Mouse (Mus musculus) MEL (cell line): ENCODE results near the gene Elobl. TPM values are rescaled to one million over a fixed set of nuclear protein-coding genes. Genes with fewer than 3 reads are reported as not detected.

ENCODE experiments used
- DNase-seq: peaks from one replicate; pipeline ENCODE4 v3.0.0; 2011; ENCODE audit warnings: low read depth, low spot score
- H3K27ac ChIP-seq: 2 replicates; pipeline ENCODE4 v1.5.1; 2012; ENCODE audit warnings: low read depth, mild to moderate bottlenecking, control low read depth, low read length, moderate library complexity; ENCODE audit not compliant: control insufficient read depth
- H3K27me3 ChIP-seq, 2 experiments: fragments of 150-350 bp in 1 of 2; sonication (generic) in 1 of 2; 2 replicates each; pipeline ENCODE4 v1.6.1; 2012; ENCODE audit warnings: low read length in 2 of 2, mild to moderate bottlenecking in 2 of 2, improper control_type of control experiment in 1 of 2, moderate library complexity in 1 of 2; ENCODE audit not compliant: insufficient read depth in 2 of 2, control insufficient read depth in 1 of 2
- H3K36me3 ChIP-seq, 2 experiments: 2 replicates each; pipeline ENCODE4 v1.6.1; 2012 to 2014; ENCODE audit warnings: low read length in 2 of 2, improper control_type of control experiment in 1 of 2, inconsistent platforms in 1 of 2, mild to moderate bottlenecking in 1 of 2; ENCODE audit not compliant: insufficient read depth in 2 of 2, control insufficient read depth in 1 of 2
- H3K4me1 ChIP-seq, 2 experiments: fragments of 150-350 bp in 1 of 2; sonication (generic) in 1 of 2; 2 replicates each; pipeline ENCODE4 v1.6.1; 2012; ENCODE audit warnings: low read length in 2 of 2, improper control_type of control experiment in 1 of 2, mild to moderate bottlenecking in 1 of 2; ENCODE audit not compliant: insufficient read depth in 2 of 2, control insufficient read depth in 1 of 2
- H3K4me3 ChIP-seq, 2 experiments: fragments of 150-350 bp in 1 of 2; sonication (generic) in 1 of 2; 2 replicates each; pipeline ENCODE4 v1.5.1; 2012; ENCODE audit warnings: low read depth in 2 of 2, low read length in 2 of 2, mild to moderate bottlenecking in 2 of 2, moderate library complexity in 2 of 2, control low read depth in 1 of 2, improper control_type of control experiment in 1 of 2; ENCODE audit not compliant: control insufficient read depth in 1 of 2, insufficient read depth in 1 of 2
- H3K79me2 ChIP-seq: 2 replicates; pipeline ENCODE4 v1.6.1; 2012; ENCODE audit warnings: mild to moderate bottlenecking, low read length, moderate library complexity; ENCODE audit not compliant: control insufficient read depth, poor library complexity, insufficient read depth
- H3K9ac ChIP-seq: 2 replicates; pipeline ENCODE4 v1.6.1; 2012; ENCODE audit warnings: low read depth, mild to moderate bottlenecking, control low read depth, low read length, moderate library complexity; ENCODE audit not compliant: control insufficient read depth, poor library complexity, severe bottlenecking
- H3K9me3 ChIP-seq: fragments of 150-350 bp; sonication (generic); replicated peaks from 2 replicates; pipeline ENCODE4 v1.6.1; 2012; ENCODE audit warnings: mild to moderate bottlenecking, low read length, improper control_type of control experiment, moderate library complexity; ENCODE audit not compliant: insufficient read depth
- BHLHE40 ChIP-seq: IDR thresholded peaks from 2 replicates; pipeline ENCODE4 v1.6.1; 2012; ENCODE audit warnings: low read depth, mild to moderate bottlenecking, inconsistent platforms, low read length, improper control_type of control experiment, borderline replicate concordance
- CTCF ChIP-seq, 3 experiments: IDR thresholded peaks in 2 of 3; conservative IDR thresholded peaks in 1 of 3; 2 replicates each; pipeline ENCODE4 v1.5.1; 2011 to 2012; ENCODE audit warnings: low read length in 3 of 3, low read depth in 2 of 3, mild to moderate bottlenecking in 2 of 3, improper control_type of control experiment in 1 of 3, inconsistent platforms in 1 of 3, mixed read lengths in 1 of 3, moderate library complexity in 1 of 3; ENCODE audit not compliant: control insufficient read depth in 1 of 3, insufficient read depth in 1 of 3, poor library complexity in 1 of 3, severe bottlenecking in 1 of 3
- E2F4 ChIP-seq: IDR thresholded peaks from 2 replicates; pipeline ENCODE4 v1.6.1; 2011; ENCODE audit warnings: low read depth, low read length, improper control_type of control experiment, borderline replicate concordance
- HCFC1 ChIP-seq: IDR thresholded peaks from 2 replicates; pipeline ENCODE4 v1.6.1; 2012; ENCODE audit warnings: low read depth, mild to moderate bottlenecking, inconsistent platforms, low read length, improper control_type of control experiment, moderate library complexity
- JUND ChIP-seq: IDR thresholded peaks from 2 replicates; pipeline ENCODE4 v1.6.1; 2011; ENCODE audit warnings: low read depth, mild to moderate bottlenecking, improper control_type of control experiment, low read length
- MAX ChIP-seq: IDR thresholded peaks from 2 replicates; pipeline ENCODE4 v1.6.1; 2011; ENCODE audit warnings: low read length, improper control_type of control experiment
- MAZ ChIP-seq: IDR thresholded peaks from 2 replicates; pipeline ENCODE4 v1.6.1; 2012; ENCODE audit warnings: low read depth, mild to moderate bottlenecking, inconsistent platforms, low read length, improper control_type of control experiment
- MXI1 ChIP-seq: IDR thresholded peaks from 2 replicates; pipeline ENCODE4 v1.6.1; 2011; ENCODE audit warnings: mild to moderate bottlenecking, low read depth, low read length, improper control_type of control experiment
- MYC ChIP-seq: IDR thresholded peaks from 2 replicates; pipeline ENCODE4 v1.6.1; 2011; ENCODE audit warnings: low read depth, mild to moderate bottlenecking, low read length, improper control_type of control experiment, moderate library complexity
- NRF1 ChIP-seq: IDR thresholded peaks from 2 replicates; pipeline ENCODE4 v1.6.1; 2014; ENCODE audit warnings: low read depth, mild to moderate bottlenecking, inconsistent platforms, low read length, improper control_type of control experiment, moderate library complexity; ENCODE audit not compliant: poor library complexity, insufficient read depth, severe bottlenecking
- POLR2A ChIP-seq, 2 experiments: IDR thresholded peaks; 2 replicates each; pipeline ENCODE4 v1.6.1; 2011 to 2012; ENCODE audit warnings: low read length in 2 of 2, mild to moderate bottlenecking in 2 of 2, control low read depth in 1 of 2, improper control_type of control experiment in 1 of 2, low read depth in 1 of 2, moderate library complexity in 1 of 2; ENCODE audit not compliant: control insufficient read depth in 1 of 2, insufficient read depth in 1 of 2, poor library complexity in 1 of 2
- RAD21 ChIP-seq: IDR thresholded peaks from 2 replicates; pipeline ENCODE4 v1.6.1; 2011; ENCODE audit warnings: mild to moderate bottlenecking, low read depth, low read length, improper control_type of control experiment
- SIN3A ChIP-seq: IDR thresholded peaks from 2 replicates; pipeline ENCODE4 v1.6.1; 2012; ENCODE audit warnings: low read length, improper control_type of control experiment, inconsistent platforms
- SMC3 ChIP-seq: IDR thresholded peaks from 2 replicates; pipeline ENCODE4 v1.6.1; 2011; ENCODE audit warnings: low read depth, low read length, improper control_type of control experiment
- TCF12 ChIP-seq: IDR thresholded peaks from 2 replicates; pipeline ENCODE4 v1.6.1; 2014; ENCODE audit warnings: low read depth, mild to moderate bottlenecking, inconsistent platforms, low read length, improper control_type of control experiment, moderate library complexity
- USF2 ChIP-seq, 2 experiments: IDR thresholded peaks; 2 replicates each; pipeline ENCODE4 v1.6.1; 2011 to 2012; ENCODE audit warnings: improper control_type of control experiment in 2 of 2, low read length in 2 of 2, borderline replicate concordance in 1 of 2, inconsistent platforms in 1 of 2, low read depth in 1 of 2, mild to moderate bottlenecking in 1 of 2; ENCODE audit not compliant: insufficient read depth in 1 of 2
- ZC3H11A ChIP-seq: IDR thresholded peaks from 2 replicates; pipeline ENCODE4 v1.6.1; 2012; ENCODE audit warnings: low read depth, mild to moderate bottlenecking, inconsistent platforms, low read length, improper control_type of control experiment
- ZKSCAN1 ChIP-seq: IDR thresholded peaks from 2 replicates; pipeline ENCODE4 v1.6.1; 2012; ENCODE audit warnings: low read depth, mild to moderate bottlenecking, inconsistent platforms, low read length, improper control_type of control experiment, moderate library complexity
- ZMIZ1 ChIP-seq: IDR thresholded peaks from 2 replicates; pipeline ENCODE4 v1.6.1; 2012; ENCODE audit warnings: low read depth, mild to moderate bottlenecking, inconsistent platforms, low read length, improper control_type of control experiment, moderate library complexity
- ZNF384 ChIP-seq: IDR thresholded peaks from 2 replicates; pipeline ENCODE4 v1.6.1; 2012; ENCODE audit warnings: low read depth, mild to moderate bottlenecking, inconsistent platforms, low read length, improper control_type of control experiment
- polyA plus RNA-seq, 2 experiments: library from polyadenylated mRNA; stranded (reverse) in 1 of 2; unstranded in 1 of 2; fragments of >175 nt in 1 of 2; fragments of >200 nt in 1 of 2; gene quantifications; 2 replicates each; pipeline versions ENCODE4 v1.2.1 to v1.2.4; 2012; ENCODE audit warnings: low replicate concordance in 2 of 2, low read depth in 1 of 2; ENCODE audit not compliant: insufficient read length in 2 of 2, insufficient read depth in 1 of 2, missing spikeins in 1 of 2
- total RNA-seq: library from RNA; depleted of rRNA; stranded (reverse); fragments of 300-350 nt; gene quantifications from 2 replicates; pipeline ENCODE4 v1.2.3, GENCODE M21; 2012

Elobl gene
- total and polyA plus RNA-seq, 3 experiments, result 0.58 to 0.72 TPM; not detected in 1

DNA sequence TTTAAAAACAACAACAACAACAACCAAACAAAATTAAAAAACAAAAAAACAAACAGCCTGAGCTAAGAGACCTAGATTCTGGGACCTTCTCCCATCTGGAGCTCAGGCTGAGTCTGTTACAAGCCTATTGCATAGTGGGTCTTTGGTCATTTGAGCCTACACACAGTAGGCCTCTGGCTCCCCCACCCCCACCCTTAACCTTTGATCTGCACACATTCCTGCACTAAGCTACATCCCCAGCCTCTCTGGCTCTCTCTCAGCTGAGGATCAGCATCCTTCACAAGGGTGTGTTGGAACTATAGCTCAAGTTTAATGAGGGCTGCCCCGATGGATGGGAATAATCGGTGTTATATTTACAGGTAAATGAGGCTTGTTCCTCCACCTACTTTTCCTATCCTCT, 28.9 kb upstream of the Elobl start:
- H3K4me1 ChIP-seq, result peaks cover 12 to 27% of the 10 kb centered on the region in 2 experiments
- H3K36me3 ChIP-seq, result peaks cover 3 to 24% of the 10 kb centered on the region in 2 experiments; a peak in 3 of 4 replicates
- H3K9me3 ChIP-seq, result no peaks in the 10 kb centered on the region
- no peak for DNase-seq
- TF ChIP-seq NRF1 (no peak), ZKSCAN1 (peak; percentile 76), POLR2A (IDR thresholded peaks at IDR 0.05; ENCODE audit: control insufficient read depth in 1 of 2, insufficient read depth in 1 of 2, low read depth in 1 of 2, low read length in 2 of 2, poor library complexity in 1 of 2) (no peak), USF2 (IDR thresholded peaks at IDR 0.05; ENCODE audit: borderline replicate concordance in 1 of 2, insufficient read depth in 1 of 2, low read depth in 1 of 2, low read length in 2 of 2) (no peak)
- H3K4me3 ChIP-seq, result no peak overlapping the region
- peaks cover 14% of the 10 kb centered on the region for H3K79me2 ChIP-seq
- no peak overlapping the region for H3K27ac ChIP-seq
- H3K27me3 ChIP-seq, result no peaks in the 10 kb centered on the region
- H3K9ac ChIP-seq, result no peak overlapping the region

GRCm38 (mm10) chr11:88994492-88994891, 27.8 kb upstream of the Elobl start:
- Histone ChIP-seq H3K9ac (peak overlapping the region; percentile 5; the same call in 1 of the 2 replicates), H3K4me3 (no peak overlapping the region), H3K4me1 (peaks cover 8 to 24% of the 10 kb centered on the region in 2 experiments), H3K27me3 (no peaks in the 10 kb centered on the region), H3K79me2 (peaks cover 3% of the 10 kb centered on the region), H3K27ac (no peak overlapping the region), H3K36me3 (peaks cover 3 to 22% of the 10 kb centered on the region in 2 experiments), H3K9me3 (no peaks in the 10 kb centered on the region)
- no peak for DNase-seq
- peak; percentile 71; the same call in 1 of the 2 replicates for TF ChIP-seq ZNF384
- TF ChIP-seq HCFC1, result no peak

GRCm38 (mm10) chr11:88993625-88994024, 26.9 kb upstream of the Elobl start:
- Histone ChIP-seq H3K9ac (no peak overlapping the region), H3K27me3 (no peaks in the 10 kb centered on the region), H3K4me3 (no peak overlapping the region), H3K4me1 (peaks cover 8 to 24% of the 10 kb centered on the region in 2 experiments), H3K36me3 (peaks cover 3 to 22% of the 10 kb centered on the region in 2 experiments), H3K27ac (no peak overlapping the region), H3K9me3 (no peaks in the 10 kb centered on the region), H3K79me2 (no peaks in the 10 kb centered on the region)
- TF ChIP-seq SIN3A (peak; percentile 46; the same call in 1 of the 2 replicates), RAD21 (peak; percentile 82), HCFC1 (0 out of 2 replicates have a peak, but pooled peaks have one; percentile 34), ZC3H11A (peak; percentile 86), SMC3 (peak; percentile 94), MXI1 (0 out of 2 replicates have a peak, but pooled peaks have one; percentile 37), E2F4 (no peak), TCF12 (0 out of 2 replicates have a peak, but pooled peaks have one; percentile 27), MAZ (no peak), MYC (peak; percentile 88), MAX (peak; percentile 67), BHLHE40 (0 out of 2 replicates have a peak, but pooled peaks have one; percentile 22), ZNF384 (0 out of 2 replicates have a peak, but pooled peaks have one; percentile 22), ZMIZ1 (no peak), CTCF (IDR thresholded peaks at IDR 0.05 in 2 of 3, conservative IDR thresholded peaks at IDR 0.05 in 1 of 3; ENCODE audit: control insufficient read depth in 1 of 3, insufficient read depth in 1 of 3, low read depth in 2 of 3, low read length in 3 of 3, poor library complexity in 1 of 3, severe bottlenecking in 1 of 3) (peak; percentile 64 to 90 (median 80)), JUND (no peak)
- DNase-seq, result peak; percentile 94
